Mouse (Mus musculus): Measurements from ENCODE around the gene Galc.

The Galc gene

GRCm38 (mm10) chr12:98258845-98259517 is at the start of gene Galc:
Gene Galc, minus strand, starts transcription at chr12:98259459.
- DNase-seq (ENCODE audit: low read depth, low spot score), result peak; percentile 90

GRCm38 (mm10) chr12:98307179-98307915 is 48.1 kb upstream of the Galc start:
- DNase-seq (ENCODE audit: low read depth, low spot score), result no peak

- DNase-seq (ENCODE audit: low read depth, low spot score), result no peak
Observed at GRCm38 (mm10) chr12:98303013-98303412, 43.8 kb upstream of the Galc start.

GRCm38 (mm10) chr12:98301980-98302379 is 42.7 kb upstream of the Galc start:
- no peak for DNase-seq (ENCODE audit: low read depth, low spot score)

- DNase-seq (ENCODE audit: low read depth, low spot score), result no peak
Observed at GRCm38 (mm10) chr12:98294241-98294640, 35.0 kb upstream of the Galc start.

GRCm38 (mm10) chr12:98292278-98292677 is 33.0 kb upstream of the Galc start:
- no peak for DNase-seq (ENCODE audit: low read depth, low spot score)

- no peak for DNase-seq (ENCODE audit: low read depth, low spot score)
Observed at GRCm38 (mm10) chr12:98290475-98290874, 31.2 kb upstream of the Galc start.

GRCm38 (mm10) chr12:98284477-98284876 is 25.2 kb upstream of the Galc start:
- DNase-seq (ENCODE audit: low read depth, low spot score), result no peak

GRCm38 (mm10) chr12:98283487-98283860 is 24.2 kb upstream of the Galc start:
- peak; percentile 53 for DNase-seq (ENCODE audit: low read depth, low spot score)

- peak; percentile 35 for DNase-seq (ENCODE audit: low read depth, low spot score)
Observed at GRCm38 (mm10) chr12:98282776-98283486, 23.7 kb upstream of the Galc start.

- no peak for DNase-seq (ENCODE audit: low read depth, low spot score)
Observed at GRCm38 (mm10) chr12:98280996-98281395, 21.7 kb upstream of the Galc start.

- DNase-seq (ENCODE audit: low read depth, low spot score), result peak; percentile 82
Observed at GRCm38 (mm10) chr12:98280530-98280929, 21.3 kb upstream of the Galc start.

- no peak for DNase-seq (ENCODE audit: low read depth, low spot score)
Observed at GRCm38 (mm10) chr12:98272433-98272832, 13.2 kb upstream of the Galc start.

- peak; percentile 45 for DNase-seq (ENCODE audit: low read depth, low spot score)
Observed at GRCm38 (mm10) chr12:98270810-98271566, 11.7 kb upstream of the Galc start.

- DNase-seq (ENCODE audit: low read depth, low spot score), result peak; percentile 80
Observed at GRCm38 (mm10) chr12:98269791-98270745, 10.8 kb upstream of the Galc start.

- peak; percentile 77 for DNase-seq (ENCODE audit: low read depth, low spot score)
Observed at GRCm38 (mm10) chr12:98268441-98269369, 9.4 kb upstream of the Galc start, which contains the start of gene Gpr65. Gene Gpr65, plus strand, starts transcription at chr12:98268635.

GRCm38 (mm10) chr12:98265697-98266096 is 6.4 kb upstream of the Galc start:
- no peak for DNase-seq (ENCODE audit: low read depth, low spot score)

- no peak for DNase-seq (ENCODE audit: low read depth, low spot score)
Observed at GRCm38 (mm10) chr12:98259518-98259852, 226 bp upstream of the Galc start.

GRCm38 (mm10) chr12:98258371-98258844 is 851 bp downstream of the Galc start:
- no peak for DNase-seq (ENCODE audit: low read depth, low spot score)
